In the genomic region with DNA sequence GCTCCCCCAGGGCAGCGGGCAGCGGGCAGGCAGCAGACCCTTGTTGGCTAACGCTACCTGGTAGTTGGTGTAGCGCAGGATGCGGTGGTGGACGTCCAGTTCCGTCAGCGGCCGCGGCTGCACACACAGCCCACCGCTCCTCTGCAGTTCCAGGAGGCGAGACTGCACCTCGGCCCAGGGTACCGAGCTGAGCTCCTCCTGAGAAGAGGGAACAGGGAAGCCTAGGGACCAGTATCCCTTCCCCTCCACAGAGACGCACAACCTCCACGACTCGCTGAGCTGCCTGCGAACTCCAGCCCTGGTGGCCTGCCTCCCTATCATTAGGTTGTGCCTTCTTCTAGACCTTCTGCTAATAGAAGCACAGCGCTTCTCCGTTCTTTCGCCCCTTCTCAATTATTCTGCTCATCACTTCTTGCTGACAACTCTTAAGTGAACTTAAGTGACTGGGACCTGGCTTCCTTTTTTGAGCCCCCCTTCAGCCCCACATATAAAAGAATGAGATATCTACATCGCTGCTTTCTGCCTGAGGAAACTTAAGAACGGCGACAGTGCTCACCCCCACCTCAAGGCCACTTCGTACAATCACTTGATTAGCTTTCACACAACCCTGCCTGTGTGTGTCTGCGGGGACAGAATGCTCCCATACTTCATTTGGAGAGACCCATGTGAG, we compare ENCODE assay signal across 7 mouse cellular contexts. TPM values are rescaled to one million over a fixed set of nuclear protein-coding genes. Genes with fewer than 3 reads are reported as not detected.
DNase-seq lines count a peak whose midpoint lies in the region; ATAC-seq and TF ChIP-seq lines count a peak whose summit lies in the region.

No protein-coding gene starts in this region.

- no peak overlapping the region for H3K27ac ChIP-seq in lung, postnatal 0 days (ENCODE audit: low read length)
- no peak overlapping the region for H3K27ac ChIP-seq in embryonic fibroblast, embryonic 13.5 days (ENCODE audit: insufficient read depth, low read length)
- H3K27ac ChIP-seq in limb, embryonic 10.5 days: peak overlapping the region; percentile 87
- no peak overlapping the region for H3K27ac ChIP-seq in small intestine, adult 2 months (ENCODE audit: insufficient read depth, low read depth, low read length)

- 31% methylated on average over 23 of the region's 26 CpGs for WGBS in lung, postnatal 0 days
- WGBS in limb, embryonic 10.5 days: 24% methylated on average over 26 of the region's 26 CpGs
- 41% methylated on average over 26 of the region's 26 CpGs for WGBS in small intestine, adult 2 months

- no peak for TF ChIP-seq CTCF in lung, postnatal 0 days (IDR thresholded peaks at IDR 0.05)
- no peak for TF ChIP-seq CTCF in embryonic fibroblast, embryonic 13.5 days (IDR thresholded peaks at IDR 0.05; ENCODE audit: borderline replicate concordance, insufficient read depth, low read length)
- TF ChIP-seq CTCF in small intestine, adult 2 months (IDR thresholded peaks at IDR 0.05; ENCODE audit: extremely low read depth, insufficient read length, insufficient replicate concordance, low read depth, low read length): no peak

- H3K4me1 ChIP-seq in lung, postnatal 0 days (ENCODE audit: insufficient read depth, low read depth, low read length): peaks cover 19% of the 10 kb centered on the region
- H3K4me1 ChIP-seq in embryonic fibroblast, embryonic 13.5 days (ENCODE audit: control insufficient read depth, insufficient read depth, low read length): no peaks in the 10 kb centered on the region
- peaks cover 57% of the 10 kb centered on the region for H3K4me1 ChIP-seq in limb, embryonic 10.5 days
- H3K4me1 ChIP-seq in small intestine, adult 2 months (ENCODE audit: control insufficient read depth, insufficient read depth, insufficient read length, low read length): peaks cover 21% of the 10 kb centered on the region

- no peak for TF ChIP-seq EP300 in lung, postnatal 0 days (IDR thresholded peaks at IDR 0.05)

- no peak for ATAC-seq in lung, postnatal 0 days
- ATAC-seq in monocyte, adult 5-6 weeks (replicated peaks; ENCODE audit: insufficient number of reproducible peaks, low FRiP score, low TSS enrichment, poor library complexity, severe bottlenecking): no peak

- TF ChIP-seq POLR2A in embryonic fibroblast, embryonic 13.5 days (IDR thresholded peaks at IDR 0.05; ENCODE audit: low read depth, low read length): no peak
- no peak for TF ChIP-seq POLR2A in small intestine, adult 2 months (IDR thresholded peaks at IDR 0.05; ENCODE audit: low read depth, low read length)

- peak overlapping the region; percentile 20 for H3K9ac ChIP-seq in lung, postnatal 0 days (replicated peaks; ENCODE audit: low read depth)

- H3K4me3 ChIP-seq in lung, postnatal 0 days (ENCODE audit: low read depth, low read length): peak overlapping the region; percentile 33
- peak overlapping the region; percentile 21; the same call in 1 of the 2 replicates for H3K4me3 ChIP-seq in embryonic fibroblast, embryonic 13.5 days (ENCODE audit: insufficient read depth, low read length)
- peak overlapping the region; percentile 62 for H3K4me3 ChIP-seq in limb, embryonic 10.5 days
- H3K4me3 ChIP-seq in small intestine, adult 2 months (ENCODE audit: low read depth, low read length): peak overlapping the region; percentile 55

- peaks cover 7% of the 10 kb centered on the region; the same call in 1 of the 2 replicates for H3K27me3 ChIP-seq in lung, postnatal 0 days (replicated peaks; ENCODE audit: insufficient read depth, low read length)
- H3K27me3 ChIP-seq in limb, embryonic 10.5 days (ENCODE audit: low read depth, poor library complexity, severe bottlenecking): peaks cover 45% of the 10 kb centered on the region
- peaks cover 14% of the 10 kb centered on the region; the same call in 1 of the 2 replicates for H3K27me3 ChIP-seq in small intestine, adult 2 months (ENCODE audit: control insufficient read depth, insufficient read depth, low read length)

- no peak for DNase-seq in lung, postnatal 0 days (ENCODE audit: low spot score)
- no peak for DNase-seq in lung, adult 18-20 months
- DNase-seq in limb, embryonic 10.5 days (ENCODE audit: low spot score): no peak
- no peak for DNase-seq in gastrocnemius, postnatal 25 days

- peak overlapping the region; percentile 74 for H3K4me2 ChIP-seq in lung, postnatal 0 days (replicated peaks; ENCODE audit: low read depth, low read length)

- no peaks in the 10 kb centered on the region for H3K9me3 ChIP-seq in lung, postnatal 0 days (ENCODE audit: low read length)
- no peaks in the 10 kb centered on the region for H3K9me3 ChIP-seq in limb, embryonic 10.5 days (replicated peaks)

- H3K36me3 ChIP-seq in lung, postnatal 0 days (ENCODE audit: insufficient read depth, low read length): no peaks in the 10 kb centered on the region
- no peaks in the 10 kb centered on the region for H3K36me3 ChIP-seq in limb, embryonic 10.5 days
- H3K36me3 ChIP-seq in small intestine, adult 2 months (ENCODE audit: control insufficient read depth, insufficient read depth, low read length): no peaks in the 10 kb centered on the region

RNA-seq across cellular contexts. Expression of a gene that starts 3.6 kb away (rescaled TPM):
- 0.54 and 0.94 TPM in 2 replicates for polyA plus RNA-seq in lung, postnatal 0 days (2015; fragmentation: Nextera tagmentation; extraction: Ambion mirVana)
- 0.39 and 1.0 TPM in 2 replicates for polyA plus RNA-seq in embryonic fibroblast, embryonic 13.5 days (2011; ENCODE audit: insufficient read length, low read depth, missing spikeins)
- polyA plus RNA-seq in limb, embryonic 10.5 days (2016; fragmentation: Nextera tagmentation; extraction: Ambion mirVana): 1.4 and 2.1 TPM in 2 replicates
- polyA plus RNA-seq in small intestine, adult 2 months (2012; rRNA removed): 0.43 and 1.9 TPM in 2 replicates
- 0.11 to 0.87 TPM in 2 of 3 replicates, not detected in the other for total RNA-seq in monocyte, adult 5-6 weeks (2017)
- total RNA-seq in gastrocnemius, postnatal 25 days (2021): under 1 TPM; 0.10 to 0.19 TPM

RNA-seq across cellular contexts. Expression of a gene that starts 5.1 kb away (rescaled TPM):
- 22.4 and 25.6 TPM in 2 replicates for polyA plus RNA-seq in lung, postnatal 0 days (2015; fragmentation: Nextera tagmentation; extraction: Ambion mirVana)
- polyA plus RNA-seq in embryonic fibroblast, embryonic 13.5 days (2011; ENCODE audit: insufficient read length, low read depth, missing spikeins): 10.6 and 11.7 TPM in 2 replicates
- 56.6 and 56.7 TPM in 2 replicates for polyA plus RNA-seq in limb, embryonic 10.5 days (2016; fragmentation: Nextera tagmentation; extraction: Ambion mirVana)
- polyA plus RNA-seq in small intestine, adult 2 months (2012; rRNA removed): 53.2 and 83.7 TPM in 2 replicates
- 4.5 to 7.6 TPM (median 5.2 TPM) in 3 replicates for total RNA-seq in monocyte, adult 5-6 weeks (2017)
- total RNA-seq in gastrocnemius, postnatal 25 days (2021): 10 to 100 TPM; 33.1 to 40.2 TPM

RNA-seq across cellular contexts. Expression of a gene that starts 23.8 kb away (rescaled TPM):
- polyA plus RNA-seq in lung, postnatal 0 days (2015; fragmentation: Nextera tagmentation; extraction: Ambion mirVana): 20.3 and 26.5 TPM in 2 replicates
- polyA plus RNA-seq in embryonic fibroblast, embryonic 13.5 days (2011; ENCODE audit: insufficient read length, low read depth, missing spikeins): 0.12 TPM in 1 of 2 replicates, not detected in the other
- polyA plus RNA-seq in limb, embryonic 10.5 days (2016; fragmentation: Nextera tagmentation; extraction: Ambion mirVana): 8.4 and 8.9 TPM in 2 replicates
- polyA plus RNA-seq in small intestine, adult 2 months (2012; rRNA removed): 2.8 and 4.0 TPM in 2 replicates
- total RNA-seq in monocyte, adult 5-6 weeks (2017): 0.29 TPM in 1 of 3 replicates, not detected in the others
- 1 to 10 TPM; 5.6 to 7.7 TPM for total RNA-seq in gastrocnemius, postnatal 25 days (2021)

RNA-seq across cellular contexts. Expression of a gene that starts 24.8 kb away (rescaled TPM):
- 0.07 and 0.29 TPM in 2 replicates for polyA plus RNA-seq in lung, postnatal 0 days (2015; fragmentation: Nextera tagmentation; extraction: Ambion mirVana)
- polyA plus RNA-seq in embryonic fibroblast, embryonic 13.5 days (2011; ENCODE audit: insufficient read length, low read depth, missing spikeins): 2.3 and 3.5 TPM in 2 replicates
- 0.13 and 0.30 TPM in 2 replicates for polyA plus RNA-seq in limb, embryonic 10.5 days (2016; fragmentation: Nextera tagmentation; extraction: Ambion mirVana)
- 0.58 and 1.9 TPM in 2 replicates for polyA plus RNA-seq in small intestine, adult 2 months (2012; rRNA removed)
- not detected in 3 replicates for total RNA-seq in monocyte, adult 5-6 weeks (2017)
- under 1 TPM in 1 of 2 experiments, not detected in 1; 0.19 TPM for total RNA-seq in gastrocnemius, postnatal 25 days (2021)

RNA-seq across cellular contexts. Expression of a gene that starts 34.9 kb away (rescaled TPM):
- polyA plus RNA-seq in lung, postnatal 0 days (2015; fragmentation: Nextera tagmentation; extraction: Ambion mirVana): 31.1 and 31.6 TPM in 2 replicates
- polyA plus RNA-seq in embryonic fibroblast, embryonic 13.5 days (2011; ENCODE audit: insufficient read length, low read depth, missing spikeins): 70.7 and 76.7 TPM in 2 replicates
- polyA plus RNA-seq in limb, embryonic 10.5 days (2016; fragmentation: Nextera tagmentation; extraction: Ambion mirVana): 37.2 and 48.5 TPM in 2 replicates
- 34.0 and 64.7 TPM in 2 replicates for polyA plus RNA-seq in small intestine, adult 2 months (2012; rRNA removed)
- 19.3 to 30.9 TPM (median 26.0 TPM) in 3 replicates for total RNA-seq in monocyte, adult 5-6 weeks (2017)
- 10 to 100 TPM; 11.7 to 13.7 TPM for total RNA-seq in gastrocnemius, postnatal 25 days (2021)
